Mouse (Mus musculus): ENCODE data around the gene Htr6.

GRCm38 (mm10) chr4:139110858-139111257 lies 35.5 kb upstream of the Htr6 start:
- TF ChIP-seq CTCF (IDR thresholded peaks at IDR 0.05; ENCODE audit: low read depth) (no peak), EP300 (IDR thresholded peaks at IDR 0.05; ENCODE audit: low read depth) (no peak)
